Mouse (Mus musculus): ENCODE data around the gene Ring1. TPM values are rescaled to one million over a fixed set of nuclear protein-coding genes. Genes with fewer than 3 reads are reported as not detected.
A peak's percentile ranks its signal among the peaks of the same experiment; 100 is the strongest.
"Not testable (repeated sequence)": the region's sequence is repeated elsewhere in the genome, so short reads cannot be mapped to it uniquely, and the experiment has no call there.

Gene Ring1
- polyA plus RNA-seq, 1 experiment from 2014 or later: 6.0 TPM

- peaks cover 8% of the 10 kb centered on the region; the same call in 1 of the 2 replicates for H3K9me3 ChIP-seq (ENCODE audit: low read length)
- DNase-seq: no peak
- peaks cover 22% of the 10 kb centered on the region for H3K4me1 ChIP-seq (ENCODE audit: insufficient read depth)
- H3K4me3 ChIP-seq (ENCODE audit: low read depth, low read length): no peak overlapping the region
- no peak for ATAC-seq
- no peak overlapping the region for H3K9ac ChIP-seq (replicated peaks)
- 92% methylated on average over 22 of the region's 23 CpGs for WGBS (ENCODE audit: insufficient replicate concordance)
- no peak for TF ChIP-seq EP300 (IDR thresholded peaks at IDR 0.05; ENCODE audit: low read depth)
- no peak for TF ChIP-seq CTCF (IDR thresholded peaks at IDR 0.05; ENCODE audit: low read depth)
- no peaks in the 10 kb centered on the region for H3K27me3 ChIP-seq (ENCODE audit: insufficient read depth, low read length)
- no peak overlapping the region for H3K4me2 ChIP-seq (ENCODE audit: low read depth, low read length)
- peaks cover 20% of the 10 kb centered on the region for H3K36me3 ChIP-seq (replicated peaks; ENCODE audit: insufficient read depth, low read length)
- H3K27ac ChIP-seq (ENCODE audit: low read depth): no peak overlapping the region
These were observed 2.7 kb downstream of the Ring1 start for GRCm38 (mm10) chr17:34021539-34022413.

DNA sequence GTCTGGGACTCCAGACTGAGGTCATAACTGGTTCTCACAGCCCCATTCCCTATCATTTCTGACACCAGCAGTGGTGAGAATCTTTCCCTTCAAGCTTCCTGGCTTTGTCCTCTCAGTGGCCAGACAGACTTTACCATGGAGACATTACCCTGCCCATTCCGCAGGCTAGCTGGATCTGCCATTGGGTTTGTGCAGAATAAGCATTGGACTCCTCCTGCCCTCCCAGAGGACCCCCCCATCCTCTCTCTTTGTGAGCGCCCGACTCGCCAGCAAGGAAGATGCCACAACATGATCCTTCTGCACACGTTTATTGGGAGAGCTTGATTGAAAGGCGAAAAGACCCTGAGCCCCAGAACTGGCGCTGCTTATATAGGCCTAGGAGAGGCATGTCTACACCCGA is 11.0 kb downstream of the Ring1 start:
- H3K9ac ChIP-seq (replicated peaks): no peak overlapping the region
- H3K27ac ChIP-seq (ENCODE audit: low read depth): no peak overlapping the region
- no peak overlapping the region for H3K4me3 ChIP-seq (ENCODE audit: low read depth, low read length)
- 90% methylated on average over 8 of the region's 8 CpGs for WGBS (ENCODE audit: insufficient replicate concordance)
- no peaks in the 10 kb centered on the region for H3K9me3 ChIP-seq (ENCODE audit: low read length)
- H3K4me1 ChIP-seq (ENCODE audit: insufficient read depth): no peaks in the 10 kb centered on the region
- H3K27me3 ChIP-seq (ENCODE audit: insufficient read depth, low read length): no peaks in the 10 kb centered on the region
- no peak for TF ChIP-seq CTCF (IDR thresholded peaks at IDR 0.05; ENCODE audit: low read depth)
- no peak for TF ChIP-seq EP300 (IDR thresholded peaks at IDR 0.05; ENCODE audit: low read depth)
- H3K4me2 ChIP-seq (ENCODE audit: low read depth, low read length): no peak overlapping the region
- no peak for ATAC-seq
- DNase-seq: no peak
- H3K36me3 ChIP-seq (replicated peaks; ENCODE audit: insufficient read depth, low read length): no peaks in the 10 kb centered on the region

DNA sequence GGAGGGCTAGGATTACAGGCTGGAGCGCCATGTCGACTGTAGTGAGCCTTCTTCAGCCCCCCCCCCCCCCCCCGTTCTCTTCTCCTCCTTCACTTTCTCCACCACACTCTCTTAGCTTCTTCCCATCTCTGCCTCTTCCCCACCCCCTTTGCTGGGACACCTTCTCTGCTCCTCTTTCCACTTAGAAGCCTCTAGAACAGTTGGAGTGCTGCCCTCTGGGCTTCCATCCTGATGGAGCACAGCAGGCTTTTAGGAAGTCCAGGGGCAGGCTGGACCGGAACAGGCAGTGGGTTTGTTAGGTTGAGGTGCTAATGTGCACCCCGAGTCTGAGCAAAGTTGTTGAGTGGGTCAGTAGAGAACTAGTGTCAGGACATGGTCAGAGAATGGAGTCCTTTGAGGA is 14.3 kb downstream of the Ring1 start:
- Histone ChIP-seq H3K27ac (ENCODE audit: low read depth) (no peak overlapping the region), H3K4me3 (ENCODE audit: low read depth, low read length) (no peak overlapping the region), H3K4me2 (ENCODE audit: low read depth, low read length) (no peak overlapping the region), H3K4me1 (ENCODE audit: insufficient read depth) (no peaks in the 10 kb centered on the region), H3K36me3 (replicated peaks; ENCODE audit: insufficient read depth, low read length) (no peaks in the 10 kb centered on the region), H3K27me3 (ENCODE audit: insufficient read depth, low read length) (no peaks in the 10 kb centered on the region), H3K9ac (replicated peaks) (no peak overlapping the region), H3K9me3 (ENCODE audit: low read length) (no peaks in the 10 kb centered on the region)
- WGBS (ENCODE audit: insufficient replicate concordance): 64% methylated on average over 5 of the region's 5 CpGs
- TF ChIP-seq CTCF (IDR thresholded peaks at IDR 0.05; ENCODE audit: low read depth): no peak
- TF ChIP-seq EP300 (IDR thresholded peaks at IDR 0.05; ENCODE audit: low read depth): no peak
- no peak for DNase-seq
- no peak for ATAC-seq

GRCm38 (mm10) chr17:34006570-34006969 is 17.9 kb downstream of the Ring1 start:
- no peak for DNase-seq
- no peak overlapping the region for H3K4me2 ChIP-seq (ENCODE audit: low read depth, low read length)
- no peaks in the 10 kb centered on the region for H3K27me3 ChIP-seq (ENCODE audit: insufficient read depth, low read length)
- no peaks in the 10 kb centered on the region for H3K4me1 ChIP-seq (ENCODE audit: insufficient read depth)
- no peak overlapping the region for H3K4me3 ChIP-seq (ENCODE audit: low read depth, low read length)
- no peaks in the 10 kb centered on the region for H3K36me3 ChIP-seq (replicated peaks; ENCODE audit: insufficient read depth, low read length)
- TF ChIP-seq EP300 (IDR thresholded peaks at IDR 0.05; ENCODE audit: low read depth) (no peak), CTCF (IDR thresholded peaks at IDR 0.05; ENCODE audit: low read depth) (no peak)
- H3K27ac ChIP-seq (ENCODE audit: low read depth): no peak overlapping the region
- 31% methylated on average over 2 of the region's 2 CpGs for WGBS (ENCODE audit: insufficient replicate concordance)
- no peak overlapping the region for H3K9ac ChIP-seq (replicated peaks)
- ATAC-seq: no peak
- no peaks in the 10 kb centered on the region for H3K9me3 ChIP-seq (ENCODE audit: low read length)

DNA sequence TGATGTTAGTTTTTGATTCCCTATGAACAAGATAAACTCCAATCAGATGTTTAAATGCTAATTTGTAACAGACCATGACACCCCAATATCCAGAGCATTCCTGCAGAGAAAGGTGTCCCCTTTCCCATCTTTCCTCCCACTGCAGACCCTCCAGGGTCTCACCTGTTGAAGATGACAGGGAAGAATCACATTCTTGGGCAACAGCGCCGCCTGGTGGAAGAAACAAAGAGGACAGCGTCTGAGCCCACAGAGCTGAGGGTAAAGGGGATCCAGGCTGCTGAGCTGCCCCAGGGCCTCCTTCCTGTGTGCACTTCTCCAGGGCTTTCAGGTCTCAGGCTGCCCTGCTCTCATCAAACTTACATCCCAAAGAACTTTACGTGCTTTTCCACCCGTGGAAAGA is 21.1 kb downstream of the Ring1 start:
- no peak overlapping the region for H3K27ac ChIP-seq (ENCODE audit: low read depth)
- no peak overlapping the region for H3K4me2 ChIP-seq (ENCODE audit: low read depth, low read length)
- DNase-seq (peak; percentile 66), ATAC-seq (no peak)
- TF ChIP-seq EP300 (IDR thresholded peaks at IDR 0.05; ENCODE audit: low read depth) (no peak), CTCF (IDR thresholded peaks at IDR 0.05; ENCODE audit: low read depth) (peak; percentile 90)
- H3K27me3 ChIP-seq (ENCODE audit: insufficient read depth, low read length): no peaks in the 10 kb centered on the region
- no peaks in the 10 kb centered on the region for H3K9me3 ChIP-seq (ENCODE audit: low read length)
- 6% methylated on average over 5 of the region's 5 CpGs for WGBS (ENCODE audit: insufficient replicate concordance)
- no peak overlapping the region for H3K4me3 ChIP-seq (ENCODE audit: low read depth, low read length)
- H3K9ac ChIP-seq (replicated peaks): no peak overlapping the region
- peaks cover 11% of the 10 kb centered on the region for H3K4me1 ChIP-seq (ENCODE audit: insufficient read depth)
- no peaks in the 10 kb centered on the region for H3K36me3 ChIP-seq (replicated peaks; ENCODE audit: insufficient read depth, low read length)

- not testable (repeated sequence) for H3K9me3 ChIP-seq (ENCODE audit: low read length); DNase-seq; ATAC-seq; H3K27ac ChIP-seq (ENCODE audit: low read depth); H3K27me3 ChIP-seq (ENCODE audit: insufficient read depth, low read length); H3K36me3 ChIP-seq (replicated peaks; ENCODE audit: insufficient read depth, low read length)
- peak overlapping the region; percentile 88; the same call in 1 of the 2 replicates for H3K4me3 ChIP-seq (ENCODE audit: low read depth, low read length)
- 45% methylated on average over 2 of the region's 2 CpGs for WGBS (ENCODE audit: insufficient replicate concordance)
- H3K4me1 ChIP-seq (ENCODE audit: insufficient read depth): peaks cover 11% of the 10 kb centered on the region
- H3K9ac ChIP-seq (replicated peaks): peak overlapping the region; percentile 86; the same call in 1 of the 2 replicates
- H3K4me2 ChIP-seq (ENCODE audit: low read depth, low read length): peak overlapping the region; percentile 98
These were observed 23.7 kb downstream of the Ring1 start for GRCm38 (mm10) chr17:34000796-34001195.
